Mouse (Mus musculus) C2C12 (cell line): ENCODE measurements around the gene Gm10644. TPM values are rescaled to one million over a fixed set of nuclear protein-coding genes. Genes with fewer than 3 reads are reported as not detected.
A peak's percentile ranks its signal among the peaks of the same experiment; 100 is the strongest.

Experiments used
- H3K27me3 ChIP-seq: one replicate; pipeline ENCODE4 v1.6.1; 2011; ENCODE audit not compliant: control insufficient read depth, insufficient read depth, insufficient read length
- H3K36me3 ChIP-seq: one replicate; pipeline ENCODE4 v1.6.1; 2011; ENCODE audit not compliant: control insufficient read depth, insufficient read depth
- H3K4me3 ChIP-seq: one replicate; pipeline ENCODE4 v1.5.1; 2011; ENCODE audit warnings: mild to moderate bottlenecking, control low read depth; ENCODE audit not compliant: poor library complexity, insufficient read depth, severe bottlenecking
- H3K79me2 ChIP-seq: one replicate; pipeline ENCODE4 v1.6.1; 2011; ENCODE audit not compliant: control insufficient read depth, insufficient read depth
- H3K79me3 ChIP-seq: one replicate; pipeline ENCODE4 v1.6.1; 2011; ENCODE audit warnings: low read depth, control low read depth
- H3ac ChIP-seq: one replicate; pipeline ENCODE3; 2011; ENCODE audit warnings: low read depth; ENCODE audit not compliant: control insufficient read depth, insufficient read length
- CEBPB ChIP-seq: IDR thresholded peaks from one replicate; pipeline ENCODE4 v1.6.1; 2011; ENCODE audit warnings: low read depth, mild to moderate bottlenecking, control low read depth, moderate library complexity
- CTCF ChIP-seq: IDR thresholded peaks from one replicate; pipeline ENCODE4 v1.5.1; 2011; ENCODE audit not compliant: control insufficient read depth, insufficient read depth, insufficient read length
- FOSL1 ChIP-seq: IDR thresholded peaks from one replicate; pipeline ENCODE4 v1.8.0; 2011; ENCODE audit warnings: mild to moderate bottlenecking, low read length; ENCODE audit not compliant: poor library complexity, insufficient read depth, severe bottlenecking
- MAX ChIP-seq: IDR thresholded peaks from one replicate; pipeline ENCODE4 v1.6.1; 2011; ENCODE audit warnings: mild to moderate bottlenecking, control low read depth
- MYOD1 ChIP-seq: IDR thresholded peaks from one replicate; pipeline ENCODE4 v1.6.1; 2011; ENCODE audit warnings: low read depth; ENCODE audit not compliant: control insufficient read depth, insufficient read length
- MYOG ChIP-seq: IDR thresholded peaks from one replicate; pipeline ENCODE4 v1.6.1; 2011; ENCODE audit not compliant: control insufficient read depth, insufficient read length; ENCODE audit errors: extremely low read depth
- USF1 ChIP-seq: IDR thresholded peaks from one replicate; pipeline ENCODE4 v1.6.1; 2011; ENCODE audit warnings: low read depth, mild to moderate bottlenecking, control low read depth, moderate library complexity
- polyA plus RNA-seq: library from polyadenylated mRNA; unstranded; fragments of >200 nt; fragmentation: generic; extraction: Trizol; gene quantifications from one replicate; pipeline ENCODE4 v1.2.1, GENCODE M21; 2012; ENCODE audit warnings: missing spikeins

The Gm10644 gene
- polyA plus RNA-seq, 1 experiment = 0.08 TPM

- Histone ChIP-seq H3K79me3 (peaks cover 7% of the 10 kb centered on the region), H3K79me2 (peaks cover 49% of the 10 kb centered on the region), H3K36me3 (peaks cover 18% of the 10 kb centered on the region), H3ac (no peak overlapping the region), H3K4me3 (no peak overlapping the region), H3K27me3 (no peaks in the 10 kb centered on the region)
- TF ChIP-seq FOSL1 (no peak), USF1 (no peak), MAX (no peak), CEBPB (no peak), MYOD1 (no peak), MYOG (no peak), CTCF (no peak)
Observed at GRCm38 (mm10) chr8:83976779-83977350, 21.9 kb upstream of the Gm10644 start.

- peaks cover 49% of the 10 kb centered on the region for H3K79me2 ChIP-seq
- H3K36me3 ChIP-seq = peaks cover 11% of the 10 kb centered on the region
- peaks cover 7% of the 10 kb centered on the region for H3K79me3 ChIP-seq
- TF ChIP-seq CTCF (no peak), FOSL1 (no peak), USF1 (no peak), MYOD1 (no peak), MYOG (no peak), MAX (no peak), CEBPB (no peak)
- H3ac ChIP-seq = no peak overlapping the region
- no peak overlapping the region for H3K4me3 ChIP-seq
- no peaks in the 10 kb centered on the region for H3K27me3 ChIP-seq
Observed at GRCm38 (mm10) chr8:83976101-83976630, 21.2 kb upstream of the Gm10644 start.

GRCm38 (mm10) chr8:83974521-83974920 is 19.5 kb upstream of the Gm10644 start:
- no peak overlapping the region for H3K4me3 ChIP-seq
- TF ChIP-seq MYOG (no peak), FOSL1 (no peak), CTCF (no peak), MAX (no peak), CEBPB (no peak), MYOD1 (no peak), USF1 (no peak)
- H3K79me2 ChIP-seq = peaks cover 49% of the 10 kb centered on the region

GRCm38 (mm10) chr8:83973161-83974031 is 18.4 kb upstream of the Gm10644 start:
- H3K79me2 ChIP-seq = peaks cover 49% of the 10 kb centered on the region
- no peak for TF ChIP-seq USF1
- TF ChIP-seq CEBPB = no peak
- peak; percentile 59 for TF ChIP-seq MYOD1
- peak overlapping the region; percentile 66 for H3K4me3 ChIP-seq
- H3K79me3 ChIP-seq = peaks cover 7% of the 10 kb centered on the region
- H3ac ChIP-seq = peak overlapping the region; percentile 70
- no peaks in the 10 kb centered on the region for H3K27me3 ChIP-seq
- H3K36me3 ChIP-seq = peaks cover 17% of the 10 kb centered on the region

More at GRCm38 (mm10) chr8:83974521-83974920, 19.5 kb upstream of the Gm10644 start:
- Histone ChIP-seq H3K36me3 (peaks cover 5% of the 10 kb centered on the region), H3K27me3 (no peaks in the 10 kb centered on the region), H3ac (no peak overlapping the region), H3K79me3 (peaks cover 7% of the 10 kb centered on the region)

- peak within 1 kb of the TSS; percentile 83 for H3ac ChIP-seq
- TF ChIP-seq USF1 (peak; percentile 39), CTCF (no peak), MYOD1 (no peak)
- H3K79me2 ChIP-seq = peaks cover 43% of the 10 kb centered on the region
- H3K4me3 ChIP-seq = peak within 1 kb of the TSS; percentile 66
- H3K27me3 ChIP-seq = no peaks in the 10 kb centered on the region
- H3K36me3 ChIP-seq = peaks cover 24% of the 10 kb centered on the region
- H3K79me3 ChIP-seq = peaks cover 7% of the 10 kb centered on the region
Observed at GRCm38 (mm10) chr8:83972150-83973120, 17.4 kb upstream of the Gm10644 start, which contains the start of gene Prkaca. Gene Prkaca, plus strand, starts transcription at chr8:83972993.
